Mouse (Mus musculus) macrophage (primary cell): ENCODE data around the gene Eif1. TPM values are rescaled to one million over a fixed set of nuclear protein-coding genes. Genes with fewer than 3 reads are reported as not detected.

Source experiments
- H3K27ac ChIP-seq: fragments of 350-480 bp; formaldehyde crosslinking; 2 replicates; pipeline ENCODE4 v1.9.0; 2021
- H3K36me3 ChIP-seq: fragments of 350-480 bp; formaldehyde crosslinking; 2 replicates; pipeline ENCODE4 v1.9.0; 2021; ENCODE audit errors: inconsistent target
- H3K4me3 ChIP-seq: fragments of 350-480 bp; formaldehyde crosslinking; 2 replicates; pipeline ENCODE4 v1.9.0; 2021; ENCODE audit errors: inconsistent target
- H3K79me2 ChIP-seq: fragments of 350-480 bp; formaldehyde crosslinking; 2 replicates; pipeline ENCODE4 v1.9.0; 2021; ENCODE audit errors: inconsistent target
- WGBS: methylation state at CpG from one replicate; pipeline ENCODE4 v1.1.7; 2026; ENCODE audit warnings: inconsistent platforms; ENCODE audit not compliant: missing documents; 5-methylcytosine and 5-hydroxymethylcytosine counted together
- polyA plus RNA-seq: library from polyadenylated mRNA; stranded (reverse); fragments of 250-400 nt; gene quantifications from 3 replicates; pipeline ENCODE4 v1.2.4, GENCODE M21; 2018; ENCODE audit warnings: inconsistent platforms
- total RNA-seq, 78 experiments: library from RNA; depleted of rRNA; stranded (reverse); fragments of 250-400 nt; gene quantifications; 1 replicate in 9 of 78; 2 replicates in 24 of 78; 3 replicates in 43 of 78; 4 replicates in 2 of 78; pipeline ENCODE4 v1.2.4; 2018; ENCODE audit warnings: inconsistent platforms in 56 of 78

The Eif1 gene
- 100 to 1,000 TPM; 136 to 323 (median 252) TPM for total RNA-seq (2018; cell fraction: chromatin; rRNA removed)
- total RNA-seq (2018; cell fraction: cytosol; rRNA removed) = 1,000 to 10,000 TPM in 5 of 26 experiments, 100 to 1,000 TPM in 21; 661 to 1,120 (median 813) TPM
- total RNA-seq (2018; cell fraction: nucleus; rRNA removed) = 100 to 1,000 TPM; 297 to 741 (median 442) TPM
- 204 to 466 TPM (median 355 TPM) in 3 replicates for polyA plus RNA-seq

- WGBS = 2% methylated on average over 46 of the region's 58 CpGs
Observed at GRCm38 (mm10) chr11:100319492-100320171, at the start of gene Eif1. Gene Eif1 (plus strand): TSS chr11:100319885.

GRCm38 (mm10) chr11:100271878-100272277 is 47.8 kb upstream of the Eif1 start:
- Histone ChIP-seq H3K4me3 (no peak overlapping the region), H3K27ac (no peak overlapping the region), H3K79me2 (no peaks in the 10 kb centered on the region), H3K36me3 (no peaks in the 10 kb centered on the region)
- 92% methylated on average over 1 of the region's 1 CpGs for WGBS

More at GRCm38 (mm10) chr11:100319492-100320171, at the start of gene Eif1:
- Histone ChIP-seq H3K79me2 (peaks cover 18% of the 10 kb centered on the region), H3K36me3 (no peaks in the 10 kb centered on the region; the same call in 1 of the 2 replicates), H3K4me3 (peak within 1 kb of the TSS; percentile 63), H3K27ac (peak within 1 kb of the TSS; percentile 64)

- 85% methylated on average over 7 of the region's 7 CpGs for WGBS
Observed at GRCm38 (mm10) chr11:100274719-100275118, 45.0 kb upstream of the Eif1 start.

GRCm38 (mm10) chr11:100275466-100275865 is 44.2 kb upstream of the Eif1 start:
- H3K79me2 ChIP-seq = no peaks in the 10 kb centered on the region
- H3K27ac ChIP-seq = no peak overlapping the region
- H3K36me3 ChIP-seq = no peaks in the 10 kb centered on the region
- no peak overlapping the region for H3K4me3 ChIP-seq
- WGBS = 63% methylated on average over 4 of the region's 5 CpGs

More at GRCm38 (mm10) chr11:100274719-100275118, 45.0 kb upstream of the Eif1 start:
- no peaks in the 10 kb centered on the region for H3K36me3 ChIP-seq
- H3K4me3 ChIP-seq = no peak overlapping the region
- no peak overlapping the region for H3K27ac ChIP-seq
- no peaks in the 10 kb centered on the region for H3K79me2 ChIP-seq

DNA sequence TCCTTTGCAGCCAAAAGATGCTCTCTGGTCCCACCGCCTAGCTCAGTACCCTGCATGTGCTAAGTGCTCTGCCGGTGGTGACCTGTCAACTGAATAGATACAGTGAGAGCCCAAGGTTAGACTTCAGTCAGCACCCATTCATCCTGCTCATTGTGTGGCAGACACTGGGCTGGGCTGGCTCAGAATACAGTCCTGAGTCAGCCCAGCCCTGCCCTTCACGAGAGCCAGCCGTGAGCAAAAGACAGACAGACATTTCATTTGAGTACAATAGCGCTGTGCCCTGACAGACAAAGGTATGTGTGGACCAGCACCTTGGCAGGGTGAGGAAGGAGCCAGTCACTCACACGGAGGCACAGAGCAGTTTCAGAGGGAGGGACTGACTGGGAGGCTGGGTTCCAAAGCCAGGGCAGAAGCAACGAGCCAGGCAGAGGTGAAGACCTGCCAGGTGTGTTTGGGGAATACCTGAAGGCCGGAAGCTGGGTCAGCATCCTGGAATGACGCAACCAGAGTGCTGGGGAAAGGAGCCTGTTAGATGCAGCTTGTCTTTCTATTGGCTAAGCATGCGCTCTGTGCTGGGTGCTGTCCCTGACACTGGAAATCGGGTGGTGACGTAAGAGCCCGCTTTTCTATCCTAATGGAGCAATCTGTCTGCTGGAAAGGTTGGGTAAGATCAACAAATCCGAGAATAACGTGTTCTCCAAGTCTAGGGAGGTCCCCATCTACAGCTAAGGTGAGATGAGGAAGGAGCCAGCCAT is 41.8 kb upstream of the Eif1 start:
- no peaks in the 10 kb centered on the region for H3K79me2 ChIP-seq
- H3K4me3 ChIP-seq = no peak overlapping the region
- 70% methylated on average over 15 of the region's 15 CpGs for WGBS
- no peak overlapping the region for H3K27ac ChIP-seq
- no peaks in the 10 kb centered on the region for H3K36me3 ChIP-seq

- 55% methylated on average over 5 of the region's 5 CpGs for WGBS
- Histone ChIP-seq H3K79me2 (no peaks in the 10 kb centered on the region), H3K27ac (no peak overlapping the region)
Observed at GRCm38 (mm10) chr11:100278759-100279158, 40.9 kb upstream of the Eif1 start.

GRCm38 (mm10) chr11:100281596-100282544 is 37.8 kb upstream of the Eif1 start:
- WGBS = 22% methylated on average over 11 of the region's 11 CpGs
- Histone ChIP-seq H3K36me3 (no peaks in the 10 kb centered on the region), H3K4me3 (no peak overlapping the region), H3K27ac (no peak overlapping the region), H3K79me2 (no peaks in the 10 kb centered on the region)

More at GRCm38 (mm10) chr11:100278759-100279158, 40.9 kb upstream of the Eif1 start:
- no peaks in the 10 kb centered on the region for H3K36me3 ChIP-seq
- H3K4me3 ChIP-seq = no peak overlapping the region

- H3K27ac ChIP-seq = no peak overlapping the region
- no peaks in the 10 kb centered on the region for H3K36me3 ChIP-seq
- 22% methylated on average over 10 of the region's 10 CpGs for WGBS
- H3K4me3 ChIP-seq = no peak overlapping the region
- H3K79me2 ChIP-seq = no peaks in the 10 kb centered on the region
Observed at GRCm38 (mm10) chr11:100282549-100282948, 37.1 kb upstream of the Eif1 start.

DNA sequence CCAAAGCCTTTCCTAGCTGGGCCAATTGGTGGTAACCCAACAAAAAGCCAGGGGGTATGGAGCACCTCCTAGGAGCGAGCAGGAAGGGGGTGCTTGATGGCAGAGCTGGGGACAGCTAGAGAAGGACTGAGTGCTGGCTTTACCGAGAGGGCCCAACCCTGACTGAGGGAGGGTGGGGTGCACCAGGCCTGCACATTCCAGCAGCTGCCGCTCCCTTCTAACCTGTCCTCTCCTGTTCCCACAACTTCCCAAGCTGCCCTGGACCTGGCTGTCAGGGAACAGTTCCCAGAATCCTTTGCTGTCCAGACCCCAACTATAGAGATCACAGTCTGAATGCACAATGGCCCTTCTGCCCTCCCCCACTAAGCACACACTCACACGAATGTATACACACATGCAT is 34.7 kb upstream of the Eif1 start:
- Histone ChIP-seq H3K36me3 (no peaks in the 10 kb centered on the region), H3K27ac (no peak overlapping the region), H3K79me2 (no peaks in the 10 kb centered on the region), H3K4me3 (no peak overlapping the region)
- WGBS = 88% methylated on average over 3 of the region's 4 CpGs

DNA sequence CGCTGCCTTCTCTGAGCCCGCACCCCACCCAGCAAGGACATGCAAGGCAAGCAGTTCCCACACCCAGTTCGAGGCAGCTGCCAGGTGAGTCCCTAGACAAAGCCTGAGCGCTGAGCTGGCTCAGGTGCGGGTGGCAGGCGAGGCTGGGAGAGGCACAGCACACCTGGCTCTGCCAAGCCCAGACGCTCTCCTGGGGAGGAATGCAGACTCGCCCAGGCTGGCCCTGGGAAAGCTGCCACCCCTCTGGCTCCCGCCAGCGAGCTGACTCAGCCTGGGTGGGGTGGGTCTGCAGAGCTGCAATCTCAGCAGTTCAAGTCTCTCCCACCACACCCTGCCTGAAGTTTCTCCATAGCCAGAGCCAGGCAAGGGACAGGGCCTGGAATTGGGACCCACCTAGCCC is 32.7 kb upstream of the Eif1 start:
- 78% methylated on average over 10 of the region's 10 CpGs for WGBS
- no peaks in the 10 kb centered on the region for H3K36me3 ChIP-seq
- no peaks in the 10 kb centered on the region for H3K79me2 ChIP-seq

DNA sequence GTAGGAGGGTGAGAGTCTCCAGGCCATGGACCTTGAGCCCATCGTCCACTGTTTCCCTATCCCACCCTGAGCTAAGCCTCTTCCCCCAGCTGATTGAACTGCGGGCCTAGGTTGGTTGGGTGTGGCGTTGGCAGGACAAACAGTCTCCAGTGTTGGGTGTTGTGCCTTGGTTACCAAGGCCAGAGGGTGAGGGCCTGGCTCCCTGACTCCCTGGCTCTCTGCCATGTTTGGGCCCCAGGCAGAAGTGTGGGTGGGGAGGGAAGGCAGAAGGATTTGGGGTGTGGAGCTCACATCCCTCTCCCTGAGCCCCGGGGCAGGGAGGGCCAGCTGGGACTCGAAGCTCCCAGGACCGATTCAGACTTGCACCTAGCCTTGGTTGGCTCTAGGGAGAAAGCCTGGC is 30.7 kb upstream of the Eif1 start:
- no peak overlapping the region for H3K4me3 ChIP-seq
- no peaks in the 10 kb centered on the region for H3K79me2 ChIP-seq
- no peaks in the 10 kb centered on the region for H3K36me3 ChIP-seq
- WGBS = 87% methylated on average over 6 of the region's 6 CpGs
- H3K27ac ChIP-seq = no peak overlapping the region

More for the DNA sequence above, 32.7 kb upstream of the Eif1 start:
- Histone ChIP-seq H3K4me3 (no peak overlapping the region), H3K27ac (no peak overlapping the region)

GRCm38 (mm10) chr11:100290235-100290634 is 29.4 kb upstream of the Eif1 start:
- Histone ChIP-seq H3K36me3 (no peaks in the 10 kb centered on the region), H3K27ac (no peak overlapping the region), H3K4me3 (no peak overlapping the region), H3K79me2 (no peaks in the 10 kb centered on the region)
- 84% methylated on average over 3 of the region's 5 CpGs for WGBS

- no peaks in the 10 kb centered on the region for H3K36me3 ChIP-seq
- H3K4me3 ChIP-seq = no peak overlapping the region
- no peak overlapping the region for H3K27ac ChIP-seq
- WGBS = 78% methylated on average over 6 of the region's 6 CpGs
- H3K79me2 ChIP-seq = no peaks in the 10 kb centered on the region
Observed at GRCm38 (mm10) chr11:100292884-100293283, 26.8 kb upstream of the Eif1 start.

DNA sequence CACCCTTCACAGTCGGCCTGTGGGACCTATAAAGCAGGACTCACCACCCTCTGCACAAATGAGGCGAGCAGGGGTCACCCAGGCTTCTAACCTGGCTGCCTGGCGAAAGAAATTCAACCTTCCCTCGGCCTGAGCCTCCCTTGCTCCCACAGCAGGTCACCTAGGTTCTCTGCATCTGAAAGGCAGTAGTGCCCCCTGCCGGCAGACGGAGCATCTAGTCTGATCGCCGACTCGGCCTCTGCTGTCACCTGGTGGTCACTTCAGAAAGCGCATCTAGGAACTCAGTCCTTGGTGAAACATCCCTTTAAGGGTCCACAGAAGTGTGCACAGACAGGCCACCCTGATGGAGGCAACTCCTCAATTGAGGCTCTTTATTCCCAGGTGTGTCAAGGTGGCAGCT is 24.4 kb upstream of the Eif1 start:
- Histone ChIP-seq H3K79me2 (no peaks in the 10 kb centered on the region), H3K4me3 (no peak overlapping the region), H3K36me3 (no peaks in the 10 kb centered on the region), H3K27ac (no peak overlapping the region)
- 4% methylated on average over 9 of the region's 10 CpGs for WGBS
